Mouse (Mus musculus) stomach, embryonic 14.5 days (tissue): ENCODE data around the gene Idh2. TPM values are rescaled to one million over a fixed set of nuclear protein-coding genes. Genes with fewer than 3 reads are reported as not detected.
"Not testable (repeated sequence)": the region's sequence is repeated elsewhere in the genome, so short reads cannot be mapped to it uniquely, and the experiment has no call there.

Experiments used
- ATAC-seq: fragments of 200-750 bp; cut with Nextera tagmentation; 2 replicates; pipeline ENCODE4 v1.8.0; 2017; ENCODE audit warnings: low read depth, moderate TSS enrichment; ENCODE audit not compliant: insufficient number of reproducible peaks, insufficient read depth, low FRiP score
- H3K27ac ChIP-seq: fragments of 300-500 bp; sonication (generic); 2 replicates; pipeline ENCODE4 v1.5.1; 2014; ENCODE audit warnings: mild to moderate bottlenecking, low read length, moderate library complexity, mixed read lengths
- H3K27me3 ChIP-seq: fragments of 300-500 bp; sonication (generic); 2 replicates; pipeline ENCODE4 v1.6.1; 2014; ENCODE audit warnings: low read length, control low read depth, mixed read lengths; ENCODE audit not compliant: control insufficient read depth, insufficient read depth
- H3K36me3 ChIP-seq: fragments of 300-500 bp; sonication (generic); 2 replicates; pipeline ENCODE4 v1.6.1; 2014; ENCODE audit warnings: mild to moderate bottlenecking, control low read depth, low read length, moderate library complexity, mixed read lengths; ENCODE audit not compliant: control insufficient read depth, insufficient read depth
- H3K4me1 ChIP-seq: fragments of 300-500 bp; sonication (generic); 2 replicates; pipeline ENCODE4 v1.6.1; 2014; ENCODE audit warnings: low read length, control low read depth, mixed read lengths; ENCODE audit not compliant: control insufficient read depth, insufficient read depth
- H3K4me2 ChIP-seq: fragments of 300-500 bp; sonication (generic); replicated peaks from 2 replicates; pipeline ENCODE4 v1.6.1; 2014; ENCODE audit warnings: low read depth, low read length, control low read depth
- H3K4me3 ChIP-seq: fragments of 300-500 bp; sonication (generic); 2 replicates; pipeline ENCODE4 v1.5.1; 2014; ENCODE audit warnings: low read depth, low read length, control low read depth
- H3K9ac ChIP-seq: fragments of 300-500 bp; sonication (generic); replicated peaks from 2 replicates; pipeline ENCODE4 v1.6.1; 2014; ENCODE audit warnings: low read depth, mild to moderate bottlenecking, control low read depth, low read length, moderate library complexity, mixed read lengths
- H3K9me3 ChIP-seq: fragments of 300-500 bp; sonication (generic); 2 replicates; pipeline ENCODE4 v1.6.1; 2016; ENCODE audit warnings: low read depth, low read length, control low read depth; ENCODE audit not compliant: control insufficient read depth
- WGBS: fragments of 180-500 bp; shearing (Covaris S2); extraction: QIAGEN DNeasy Blood & Tissue Kit; methylation state at CpG from one replicate; pipeline ENCODE4 v1.1.7; 2014; 5-methylcytosine and 5-hydroxymethylcytosine counted together
- polyA plus RNA-seq: library from polyadenylated mRNA; unstranded; fragments of >200 nt; fragmentation: Nextera tagmentation; extraction: Ambion mirVana; gene quantifications from 2 replicates; pipeline ENCODE4 v1.2.1, GENCODE M21; 2014

Gene Idh2
- polyA plus RNA-seq, 1 experiment from 2014 or later: 613 TPM

- H3K27me3 ChIP-seq: no peaks in the 10 kb centered on the region
- 0 out of 2 replicates have a peak, but pooled peaks cover 5% of the 10 kb centered on the region for H3K9me3 ChIP-seq
- peaks cover 4% of the 10 kb centered on the region; the same call in 1 of the 2 replicates for H3K4me1 ChIP-seq
- WGBS: 55% methylated on average over 9 of the region's 9 CpGs
- no peak overlapping the region for H3K4me3 ChIP-seq
- H3K27ac ChIP-seq: no peak overlapping the region
- no peaks in the 10 kb centered on the region for H3K36me3 ChIP-seq
- no peak overlapping the region for H3K4me2 ChIP-seq
- no peak overlapping the region for H3K9ac ChIP-seq
- ATAC-seq: no peak
Observed at GRCm38 (mm10) chr7:80132541-80132940, 17.3 kb upstream of the Idh2 start.

DNA sequence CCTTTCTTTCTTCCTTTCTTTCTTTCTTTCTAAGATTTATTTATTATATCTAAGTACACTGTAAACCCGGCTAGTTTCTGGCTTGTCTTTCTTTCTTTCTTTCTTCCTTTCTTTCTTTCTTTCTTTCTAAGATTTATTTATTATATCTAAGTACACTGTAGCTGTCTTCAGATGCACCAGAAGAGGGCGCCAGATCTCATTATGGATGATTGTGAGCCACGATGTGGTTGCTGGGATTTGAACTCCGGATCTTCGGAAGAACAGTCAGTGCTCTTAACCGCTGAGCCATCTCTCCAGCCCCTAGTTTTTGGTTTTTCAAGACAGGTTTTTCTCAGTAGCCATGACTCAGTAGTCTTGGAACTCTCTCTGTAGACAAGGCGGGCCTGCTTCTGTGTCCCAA, 16.1 kb upstream of the Idh2 start:
- H3K4me1 ChIP-seq, ATAC-seq, H3K9ac ChIP-seq, H3K27me3 ChIP-seq, H3K36me3 ChIP-seq, H3K4me2 ChIP-seq, H3K27ac ChIP-seq, H3K9me3 ChIP-seq, H3K4me3 ChIP-seq: not testable (repeated sequence)
- 67% methylated on average over 7 of the region's 7 CpGs for WGBS

GRCm38 (mm10) chr7:80130344-80131055, 15.3 kb upstream of the Idh2 start:
- Histone ChIP-seq H3K4me2 (no peak overlapping the region), H3K9me3 (no peaks in the 10 kb centered on the region), H3K27ac (peak overlapping the region; percentile 61; the same call in 1 of the 2 replicates), H3K4me3 (no peak overlapping the region), H3K4me1 (peaks cover 4% of the 10 kb centered on the region; the same call in 1 of the 2 replicates), H3K36me3 (no peaks in the 10 kb centered on the region), H3K9ac (no peak overlapping the region), H3K27me3 (no peaks in the 10 kb centered on the region)
- ATAC-seq: 0 out of 2 replicates have a peak, but pooled peaks have one; percentile 57
- 42% methylated on average over 12 of the region's 12 CpGs for WGBS

- 54% methylated on average over 4 of the region's 4 CpGs for WGBS
- 0 out of 2 replicates have a peak, but pooled peaks have one; percentile 17 for ATAC-seq
- no peak overlapping the region for H3K27ac ChIP-seq
Observed at GRCm38 (mm10) chr7:80129278-80129677, 14.1 kb upstream of the Idh2 start.

DNA sequence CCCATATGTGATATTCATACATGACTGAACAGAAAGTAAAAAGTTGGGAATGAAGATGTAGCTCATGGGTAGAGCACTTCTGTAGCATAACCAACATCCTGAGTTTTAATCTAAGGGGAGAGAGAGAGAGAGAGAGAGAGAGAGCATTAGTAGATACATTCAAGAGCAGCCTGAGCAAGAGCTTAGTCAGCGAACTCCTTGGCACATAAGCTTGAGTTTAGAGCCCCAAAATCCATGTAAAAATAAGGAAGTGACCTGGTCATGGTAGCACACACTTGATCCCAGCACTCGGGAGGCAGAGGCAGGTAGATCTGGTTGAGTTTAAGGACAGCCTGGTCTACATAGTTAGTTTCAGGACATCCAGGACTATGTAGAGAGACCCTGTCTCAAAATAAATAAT, 8.5 kb upstream of the Idh2 start:
- Histone ChIP-seq H3K4me1 (no peaks in the 10 kb centered on the region; the same call in 1 of the 2 replicates), H3K4me3 (no peak overlapping the region), H3K9me3 (no peaks in the 10 kb centered on the region), H3K27ac (no peak overlapping the region), H3K27me3 (no peaks in the 10 kb centered on the region), H3K9ac (no peak overlapping the region), H3K36me3 (no peaks in the 10 kb centered on the region), H3K4me2 (no peak overlapping the region)
- WGBS: 85% methylated on average over 2 of the region's 2 CpGs
- ATAC-seq: no peak

More at GRCm38 (mm10) chr7:80129278-80129677, 14.1 kb upstream of the Idh2 start:
- Histone ChIP-seq H3K36me3 (no peaks in the 10 kb centered on the region), H3K4me2 (no peak overlapping the region), H3K4me3 (no peak overlapping the region), H3K27me3 (no peaks in the 10 kb centered on the region), H3K4me1 (peaks cover under 1% of the 10 kb centered on the region; the same call in 1 of the 2 replicates), H3K9me3 (no peaks in the 10 kb centered on the region), H3K9ac (no peak overlapping the region; the same call in 1 of the 2 replicates)

GRCm38 (mm10) chr7:80123115-80123514, 7.9 kb upstream of the Idh2 start:
- Histone ChIP-seq H3K27me3 (no peaks in the 10 kb centered on the region), H3K4me2 (no peak overlapping the region), H3K4me1 (no peaks in the 10 kb centered on the region; the same call in 1 of the 2 replicates), H3K27ac (no peak overlapping the region), H3K9me3 (no peaks in the 10 kb centered on the region), H3K9ac (no peak overlapping the region), H3K4me3 (no peak overlapping the region), H3K36me3 (no peaks in the 10 kb centered on the region)
- no peak for ATAC-seq
- 47% methylated on average over 4 of the region's 4 CpGs for WGBS

DNA sequence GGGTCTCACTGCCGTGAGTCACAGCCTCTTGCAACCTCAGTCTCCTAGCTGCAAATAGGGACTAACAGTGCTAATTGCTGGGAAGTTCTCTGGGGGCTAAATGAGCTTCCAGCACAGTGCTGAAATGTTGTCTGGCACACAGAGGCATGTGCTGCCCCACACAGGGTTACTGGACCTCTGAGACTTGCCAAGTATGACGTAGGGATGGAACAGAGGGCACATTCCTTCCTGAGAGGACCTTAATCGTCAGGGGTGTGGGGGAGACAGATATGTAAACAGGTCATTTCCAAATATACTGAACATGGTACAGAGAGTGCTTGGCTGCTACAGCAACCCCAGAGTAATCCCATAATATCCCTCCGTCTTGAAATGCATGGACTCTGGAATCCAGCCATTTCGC, 5.9 kb upstream of the Idh2 start:
- peak; percentile 38; the same call in 1 of the 2 replicates for ATAC-seq
- Histone ChIP-seq H3K4me1 (peaks cover 2% of the 10 kb centered on the region; the same call in 1 of the 2 replicates), H3K4me3 (no peak overlapping the region), H3K27ac (0 out of 2 replicates have a peak overlapping the region, but pooled peaks have one; percentile 44), H3K4me2 (no peak overlapping the region), H3K36me3 (no peaks in the 10 kb centered on the region), H3K9ac (no peak overlapping the region), H3K9me3 (no peaks in the 10 kb centered on the region), H3K27me3 (no peaks in the 10 kb centered on the region)
- 49% methylated on average over 5 of the region's 5 CpGs for WGBS

GRCm38 (mm10) chr7:80119198-80119597, 4.0 kb upstream of the Idh2 start:
- WGBS: 72% methylated on average over 4 of the region's 4 CpGs
- no peak overlapping the region for H3K4me2 ChIP-seq
- H3K9ac ChIP-seq: no peak overlapping the region
- H3K36me3 ChIP-seq: no peaks in the 10 kb centered on the region
- H3K4me3 ChIP-seq: no peak overlapping the region
- H3K27ac ChIP-seq: no peak overlapping the region
- H3K27me3 ChIP-seq: no peaks in the 10 kb centered on the region
- H3K9me3 ChIP-seq: no peaks in the 10 kb centered on the region
- H3K4me1 ChIP-seq: peaks cover 5% of the 10 kb centered on the region; the same call in 1 of the 2 replicates
- no peak for ATAC-seq
